Mouse (Mus musculus): ENCODE results near the gene Cldnd2.

GRCm38 (mm10) chr7:43465344-43466098 lies 24.9 kb downstream of the Cldnd2 start:
- TF ChIP-seq HCFC1 (IDR thresholded peaks at IDR 0.05; ENCODE audit: borderline replicate concordance, insufficient read depth, low read length) (no peak; the same call in 1 of the 2 replicates), MAFK (IDR thresholded peaks at IDR 0.05; ENCODE audit: insufficient read depth, low read depth, low read length) (no peak), ZC3H11A (IDR thresholded peaks at IDR 0.05; ENCODE audit: borderline replicate concordance, low read depth, low read length) (no peak), CHD2 (IDR thresholded peaks at IDR 0.05; ENCODE audit: low read depth, low read length) (no peak)
